Mouse (Mus musculus) lung, embryonic 14.5 days (tissue): Measurements from ENCODE around the gene Apbb2. TPM values are rescaled to one million over a fixed set of nuclear protein-coding genes. Genes with fewer than 3 reads are reported as not detected.

Experiments
- ATAC-seq: fragments of 200-750 bp; cut with Nextera tagmentation; 2 replicates; pipeline ENCODE4 v1.8.0; 2017; ENCODE audit warnings: mild to moderate bottlenecking, moderate TSS enrichment, moderate library complexity; ENCODE audit not compliant: insufficient read depth
- DNase-seq: peaks from one replicate; pipeline ENCODE4 v3.0.0-alpha.2; 2015
- H3K27ac ChIP-seq: fragments of 300-500 bp; sonication (generic); 2 replicates; pipeline ENCODE4 v1.5.1; 2014; ENCODE audit warnings: low read depth, mild to moderate bottlenecking, moderate library complexity
- H3K27me3 ChIP-seq: fragments of 300-500 bp; sonication (generic); 2 replicates; pipeline ENCODE4 v1.6.1; 2014; ENCODE audit warnings: low read length, control low read depth; ENCODE audit not compliant: insufficient read depth
- H3K36me3 ChIP-seq: fragments of 300-500 bp; sonication (generic); 2 replicates; pipeline ENCODE4 v1.6.1; 2014; ENCODE audit warnings: control low read depth; ENCODE audit not compliant: insufficient read depth
- H3K4me1 ChIP-seq: fragments of 300-500 bp; sonication (generic); 2 replicates; pipeline ENCODE4 v1.6.1; 2014; ENCODE audit warnings: antibody characterized with exemption, control low read depth; ENCODE audit not compliant: insufficient read depth
- H3K4me2 ChIP-seq: fragments of 300-500 bp; sonication (generic); 2 replicates; pipeline ENCODE4 v1.6.1; 2014; ENCODE audit warnings: mild to moderate bottlenecking
- H3K4me3 ChIP-seq: fragments of 300-500 bp; sonication (generic); 2 replicates; pipeline ENCODE4 v1.5.1; 2014; ENCODE audit warnings: low read depth, low read length
- H3K9ac ChIP-seq: fragments of 300-500 bp; sonication (generic); 2 replicates; pipeline ENCODE4 v1.6.1; 2014
- H3K9me3 ChIP-seq: fragments of 300-500 bp; sonication (generic); 2 replicates; pipeline ENCODE4 v1.6.1; 2016; ENCODE audit warnings: low read depth, low read length, control low read depth
- CTCF ChIP-seq: IDR thresholded peaks from 2 replicates; pipeline ENCODE4 v1.5.1; 2016; ENCODE audit warnings: antibody characterized with exemption, low read depth
- WGBS: fragments of 180-500 bp; shearing (Covaris S2); extraction: QIAGEN DNeasy Blood & Tissue Kit; methylation state at CpG from one replicate; pipeline ENCODE4 v1.1.7; 2014; 5-methylcytosine and 5-hydroxymethylcytosine counted together
- polyA plus RNA-seq: library from polyadenylated mRNA; unstranded; fragments of >200 nt; fragmentation: Nextera tagmentation; extraction: Ambion mirVana; gene quantifications from 2 replicates; pipeline ENCODE4 v1.2.1, GENCODE M21; 2014

Apbb2 gene
- polyA plus RNA-seq, 1 experiment from 2014 or later = 54.6 TPM

GRCm38 (mm10) chr5:66586236-66586745 is 32.3 kb downstream of the Apbb2 start:
- WGBS = 83% methylated on average over 6 of the region's 6 CpGs
- TF ChIP-seq CTCF = no peak
- peaks cover 3% of the 10 kb centered on the region; the same call in 1 of the 2 replicates for H3K9me3 ChIP-seq
- ATAC-seq (no peak), DNase-seq (no peak)
- peaks cover 3% of the 10 kb centered on the region; the same call in 1 of the 2 replicates for H3K4me1 ChIP-seq
- H3K27me3 ChIP-seq = no peaks in the 10 kb centered on the region
- no peak overlapping the region for H3K4me3 ChIP-seq
- H3K9ac ChIP-seq = no peak overlapping the region
- no peaks in the 10 kb centered on the region for H3K36me3 ChIP-seq
- H3K27ac ChIP-seq = no peak overlapping the region
- no peak overlapping the region for H3K4me2 ChIP-seq

GRCm38 (mm10) chr5:66583019-66583406 is 35.6 kb downstream of the Apbb2 start:
- no peak overlapping the region for H3K4me2 ChIP-seq
- H3K36me3 ChIP-seq = no peaks in the 10 kb centered on the region
- peaks cover 9% of the 10 kb centered on the region; the same call in 1 of the 2 replicates for H3K4me1 ChIP-seq
- DNase-seq (no peak), ATAC-seq (no peak)
- H3K27ac ChIP-seq = no peak overlapping the region; the same call in 1 of the 2 replicates
- no peak overlapping the region for H3K4me3 ChIP-seq
- TF ChIP-seq CTCF = no peak
- no peak overlapping the region for H3K9ac ChIP-seq
- WGBS = 48% methylated on average over 4 of the region's 4 CpGs
- peaks cover 3% of the 10 kb centered on the region; the same call in 1 of the 2 replicates for H3K9me3 ChIP-seq
- H3K27me3 ChIP-seq = no peaks in the 10 kb centered on the region

- ATAC-seq = no peak
- peaks cover 9% of the 10 kb centered on the region; the same call in 1 of the 2 replicates for H3K4me1 ChIP-seq
- WGBS = 84% methylated on average over 17 of the region's 17 CpGs
Observed at GRCm38 (mm10) chr5:66582281-66583018, 36.1 kb downstream of the Apbb2 start.

GRCm38 (mm10) chr5:66579066-66579465 is 39.5 kb downstream of the Apbb2 start:
- Histone ChIP-seq H3K4me2 (no peak overlapping the region), H3K4me1 (peaks cover 9% of the 10 kb centered on the region; the same call in 1 of the 2 replicates), H3K4me3 (no peak overlapping the region), H3K27me3 (no peaks in the 10 kb centered on the region), H3K9ac (0 out of 2 replicates have a peak overlapping the region, but pooled peaks have one; percentile 7), H3K36me3 (no peaks in the 10 kb centered on the region), H3K9me3 (no peaks in the 10 kb centered on the region), H3K27ac (no peak overlapping the region)
- no peak for ATAC-seq
- TF ChIP-seq CTCF = no peak
- DNase-seq = no peak
- WGBS = 49% methylated on average over 4 of the region's 4 CpGs

More at GRCm38 (mm10) chr5:66582281-66583018, 36.1 kb downstream of the Apbb2 start:
- no peak for DNase-seq
- no peak overlapping the region for H3K27ac ChIP-seq
- no peaks in the 10 kb centered on the region for H3K27me3 ChIP-seq
- H3K36me3 ChIP-seq = no peaks in the 10 kb centered on the region
- no peak for TF ChIP-seq CTCF
- H3K4me3 ChIP-seq = no peak overlapping the region
- no peaks in the 10 kb centered on the region; the same call in 1 of the 2 replicates for H3K9me3 ChIP-seq
- no peak overlapping the region for H3K9ac ChIP-seq
- no peak overlapping the region for H3K4me2 ChIP-seq

- Histone ChIP-seq H3K36me3 (no peaks in the 10 kb centered on the region), H3K27me3 (no peaks in the 10 kb centered on the region), H3K4me3 (no peak overlapping the region), H3K4me2 (no peak overlapping the region), H3K27ac (no peak overlapping the region), H3K4me1 (peaks cover 13% of the 10 kb centered on the region; the same call in 1 of the 2 replicates), H3K9me3 (no peaks in the 10 kb centered on the region), H3K9ac (no peak overlapping the region)
- no peak for TF ChIP-seq CTCF
- WGBS = 62% methylated on average over 9 of the region's 9 CpGs
- ATAC-seq (no peak), DNase-seq (no peak)
Observed at GRCm38 (mm10) chr5:66576299-66576698, 42.3 kb downstream of the Apbb2 start.

GRCm38 (mm10) chr5:66575148-66575547 is 43.4 kb downstream of the Apbb2 start:
- Histone ChIP-seq H3K9me3 (no peaks in the 10 kb centered on the region), H3K4me2 (no peak overlapping the region), H3K4me3 (no peak overlapping the region), H3K27ac (no peak overlapping the region), H3K9ac (no peak overlapping the region), H3K4me1 (peaks cover 13% of the 10 kb centered on the region; the same call in 1 of the 2 replicates), H3K36me3 (no peaks in the 10 kb centered on the region), H3K27me3 (no peaks in the 10 kb centered on the region)
- 58% methylated on average over 13 of the region's 13 CpGs for WGBS
- TF ChIP-seq CTCF = 0 out of 2 replicates have a peak, but pooled peaks have one; percentile 11
- ATAC-seq = no peak
- peak; percentile 36 for DNase-seq

GRCm38 (mm10) chr5:66573266-66573665 is 45.3 kb downstream of the Apbb2 start:
- TF ChIP-seq CTCF = no peak
- WGBS = 59% methylated on average over 4 of the region's 4 CpGs
- peaks cover 13% of the 10 kb centered on the region for H3K4me1 ChIP-seq
- no peak overlapping the region for H3K4me2 ChIP-seq
- no peak for DNase-seq
- no peaks in the 10 kb centered on the region for H3K36me3 ChIP-seq
- H3K27me3 ChIP-seq = no peaks in the 10 kb centered on the region
- H3K9me3 ChIP-seq = no peaks in the 10 kb centered on the region
- H3K27ac ChIP-seq = no peak overlapping the region
- H3K4me3 ChIP-seq = no peak overlapping the region
- H3K9ac ChIP-seq = no peak overlapping the region
- no peak for ATAC-seq
